Mouse (Mus musculus): ENCODE measurements at regions not wholly inside any gene's neighbourhood (a gene's known extent, or its start where the extent isn't known, plus 50 kb on each side); places are given as distances from the start of the nearest gene placed in this dataset.

DNA sequence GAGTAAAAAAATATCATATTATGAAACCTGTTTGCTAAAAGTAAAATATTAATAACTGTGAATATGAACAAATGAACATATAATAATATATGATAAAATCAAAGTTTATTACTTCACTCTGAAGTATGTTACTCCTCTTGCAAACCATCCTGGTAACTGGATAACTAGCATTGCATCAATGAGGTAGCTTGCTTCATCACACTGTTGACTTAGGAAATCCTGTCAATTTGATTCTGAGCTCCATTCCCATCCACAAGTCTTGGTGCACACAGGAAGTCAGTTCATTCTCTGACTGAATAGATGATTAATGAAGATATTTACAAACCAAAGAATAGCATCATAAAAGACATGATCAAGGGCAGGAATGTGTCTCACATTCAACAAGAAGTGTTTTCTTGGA lies 286.9 kb upstream of the Gprin3 start:
- in situ Hi-C loops (cut with MboI, MseI): no loop called here

DNA sequence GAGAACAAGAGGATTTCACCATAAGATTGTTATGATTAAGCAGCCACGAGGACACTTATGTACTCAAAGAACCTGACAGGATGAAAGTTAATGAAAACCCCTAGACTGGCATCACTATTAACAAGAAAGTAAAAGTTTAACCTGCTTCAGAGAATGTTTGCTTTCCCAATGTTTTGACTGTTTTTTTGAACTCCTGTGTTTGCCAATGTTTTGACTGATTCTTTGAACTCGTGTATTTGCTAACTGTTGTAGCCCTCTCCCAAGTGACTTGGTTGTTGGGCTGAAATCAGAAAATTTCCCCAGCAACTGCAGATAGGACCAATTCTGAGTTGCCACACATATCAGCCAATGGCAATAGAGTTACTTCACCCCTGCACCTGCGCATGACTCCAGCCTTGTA lies 258.9 kb upstream of the Gprin3 start:
- in situ Hi-C loops (cut with MboI, MseI): no loop called here

DNA sequence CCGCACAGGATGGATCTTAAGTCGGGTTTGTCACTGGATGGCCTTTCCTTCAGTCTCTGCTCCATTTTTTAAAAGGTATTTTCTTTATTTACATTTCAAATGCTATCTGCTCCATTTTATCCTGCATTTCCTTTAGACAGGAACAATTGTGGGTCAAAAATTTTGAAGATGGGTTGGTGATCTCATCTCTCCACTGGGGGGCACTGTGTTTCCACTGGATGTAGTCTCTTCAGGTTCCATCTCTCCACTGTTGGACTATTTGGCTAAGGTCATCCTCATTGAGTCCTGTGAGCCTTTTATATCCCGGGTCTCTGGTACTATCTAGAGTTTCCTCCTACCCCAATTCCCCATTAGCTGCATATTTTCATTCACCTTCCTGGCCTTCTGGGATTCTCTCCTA lies 241.3 kb upstream of the Gprin3 start:
- in situ Hi-C loops (cut with MboI, MseI): loop anchor here (25.0 kb wide), 1 partner anchor 405 kb away; no protein-coding TSS in a partner anchor

Measured in regulatory T cell (primary cell).